Mouse (Mus musculus): ENCODE data around the gene Dnaic1.

- TF ChIP-seq EP300 (IDR thresholded peaks at IDR 0.05; ENCODE audit: low read depth) (no peak), CTCF (IDR thresholded peaks at IDR 0.05; ENCODE audit: low read depth) (no peak)
Observed at GRCm38 (mm10) chr4:41662723-41663122, 93.1 kb downstream of the Dnaic1 start.
